ENCODE assay signal across 15 mouse cellular contexts in the genomic region with DNA sequence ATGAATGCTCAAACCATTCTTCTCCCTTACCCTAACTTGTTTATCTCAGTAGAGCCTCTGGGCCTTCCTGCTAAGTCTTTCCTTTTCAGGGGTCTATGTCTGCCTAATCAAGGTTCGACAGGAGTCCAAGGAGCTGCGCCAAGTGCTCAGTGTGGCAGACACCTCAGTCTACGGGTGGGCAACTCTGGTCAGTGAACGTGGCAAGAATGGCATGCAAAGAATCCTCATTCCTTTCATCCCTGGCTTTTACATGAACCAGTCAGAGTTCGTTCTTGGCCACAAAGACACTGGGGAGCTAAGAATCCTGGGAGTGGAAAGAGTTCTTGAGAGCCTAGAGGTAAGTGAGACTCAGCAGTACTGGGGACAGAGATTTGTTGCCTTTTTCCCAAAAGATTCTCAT. TPM values are rescaled to one million over a fixed set of nuclear protein-coding genes. Genes with fewer than 3 reads are reported as not detected.
"Had no signal": no experiment of that assay in that cellular context is flagged by ENCODE, and none has a peak within 500 bp of the region (broad histone marks: within the 10 kb centered on the region; RNA-seq: fewer than 3 reads in every experiment).

No protein-coding gene starts in this region.

- H3K27ac ChIP-seq: limb, embryonic 12.5 days; liver, embryonic 13.5 days; lung, embryonic 15.5 days; midbrain, embryonic 13.5 days; neural tube, embryonic 15.5 days had no signal

- H3K4me1 ChIP-seq: limb, embryonic 12.5 days; lung, embryonic 15.5 days; midbrain, embryonic 13.5 days; neural tube, embryonic 15.5 days had no signal

- H3K27me3 ChIP-seq: limb, embryonic 12.5 days; liver, embryonic 13.5 days; lung, embryonic 15.5 days; midbrain, embryonic 13.5 days; neural tube, embryonic 15.5 days had no signal

- H3K9me3 ChIP-seq: limb, embryonic 12.5 days; liver, embryonic 13.5 days; lung, embryonic 15.5 days; midbrain, embryonic 13.5 days; neural tube, embryonic 15.5 days had no signal

- H3K4me3 ChIP-seq: limb, embryonic 12.5 days; liver, embryonic 13.5 days; lung, embryonic 15.5 days; midbrain, embryonic 13.5 days; myocyte; neural tube, embryonic 15.5 days had no signal

- H3K4me2 ChIP-seq: limb, embryonic 12.5 days; liver, embryonic 13.5 days; lung, embryonic 15.5 days; midbrain, embryonic 13.5 days; neural tube, embryonic 15.5 days had no signal

- H3K9ac ChIP-seq: limb, embryonic 12.5 days; liver, embryonic 13.5 days; liver, postnatal 0 days; lung, embryonic 15.5 days; midbrain, embryonic 13.5 days; neural tube, embryonic 15.5 days had no signal

- ATAC-seq: liver, postnatal 0 days; midbrain, embryonic 13.5 days had no signal

- DNase-seq: kidney, postnatal 14 days; liver; liver, embryonic 13.5 days; liver, postnatal 0 days; lung, postnatal 14 days; right cerebral cortex, adult 18-20 months; right cerebral cortex, postnatal 25 days; thymus, postnatal 36 days had no signal

RNA-seq across cellular contexts. Expression of a gene that starts 39.7 kb away (rescaled TPM):
- total RNA-seq: left cerebral cortex, postnatal 36 days; megakaryocyte-erythroid progenitor cell, adult 5-6 weeks had no signal
